Mouse (Mus musculus): ENCODE results near the gene AL607142.1. TPM values are rescaled to one million over a fixed set of nuclear protein-coding genes. Genes with fewer than 3 reads are reported as not detected.

The AL607142.1 gene
- total RNA-seq, 2 experiments from 2014 or later: not detected

- intact Hi-C loops (cut with DNase I): no loop called here
- no peak for DNase-seq (ENCODE audit: low spot score in 2 of 2)
Observed at GRCm38 (mm10) chr4:120053026-120054005, 11.5 kb upstream of the AL607142.1 start.

- intact Hi-C loops (cut with DNase I): no loop called here
- DNase-seq (ENCODE audit: low spot score in 2 of 2): no peak
Observed at GRCm38 (mm10) chr4:120054145-120054544, 10.7 kb upstream of the AL607142.1 start.

- no peak for DNase-seq (ENCODE audit: low spot score in 2 of 2)
Observed at GRCm38 (mm10) chr4:120056451-120056850, 8.3 kb upstream of the AL607142.1 start.

GRCm38 (mm10) chr4:120057529-120057928 lies 7.3 kb upstream of the AL607142.1 start:
- no peak for DNase-seq (ENCODE audit: low spot score in 2 of 2)
- intact Hi-C loops (cut with DNase I): no loop called here

More at GRCm38 (mm10) chr4:120056451-120056850, 8.3 kb upstream of the AL607142.1 start:
- intact Hi-C loops (cut with DNase I): no loop called here

GRCm38 (mm10) chr4:120058157-120058556 lies 6.6 kb upstream of the AL607142.1 start:
- intact Hi-C loops (cut with DNase I): no loop called here
- no peak for DNase-seq (ENCODE audit: low spot score in 2 of 2)

GRCm38 (mm10) chr4:120058794-120059193 lies 6.0 kb upstream of the AL607142.1 start:
- no peak for DNase-seq (ENCODE audit: low spot score in 2 of 2)
- intact Hi-C loops (cut with DNase I): no loop called here

GRCm38 (mm10) chr4:120061727-120062126 lies 3.1 kb upstream of the AL607142.1 start:
- intact Hi-C loops (cut with DNase I): no loop called here
- no peak for DNase-seq (ENCODE audit: low spot score in 2 of 2)

- intact Hi-C loops (cut with DNase I): no loop called here
Observed at GRCm38 (mm10) chr4:120062198-120062597, 2.6 kb upstream of the AL607142.1 start.

GRCm38 (mm10) chr4:120062754-120063153 lies 2.0 kb upstream of the AL607142.1 start:
- intact Hi-C loops (cut with DNase I): no loop called here
- no peak for DNase-seq (ENCODE audit: low spot score in 2 of 2)

More at GRCm38 (mm10) chr4:120062198-120062597, 2.6 kb upstream of the AL607142.1 start:
- DNase-seq (ENCODE audit: low spot score in 2 of 2): no peak

- DNase-seq (ENCODE audit: low spot score in 2 of 2): peak; percentile 32 to 36
- intact Hi-C loops (cut with DNase I): no loop called here
Observed at GRCm38 (mm10) chr4:120063353-120064124, 1.3 kb upstream of the AL607142.1 start.

- DNase-seq (ENCODE audit: low spot score in 2 of 2): no peak
- intact Hi-C loops (cut with DNase I): no loop called here
Observed at GRCm38 (mm10) chr4:120066841-120067591, 2.2 kb downstream of the AL607142.1 start.

GRCm38 (mm10) chr4:120067592-120068235 lies 2.9 kb downstream of the AL607142.1 start:
- intact Hi-C loops (cut with DNase I): no loop called here
- no peak for DNase-seq (ENCODE audit: low spot score in 2 of 2)

- DNase-seq (ENCODE audit: low spot score in 2 of 2): no peak
- intact Hi-C loops (cut with DNase I): no loop called here
Observed at GRCm38 (mm10) chr4:120068883-120069581, 4.2 kb downstream of the AL607142.1 start.

- intact Hi-C loops (cut with DNase I): no loop called here
- no peak for DNase-seq (ENCODE audit: low spot score in 2 of 2)
Observed at GRCm38 (mm10) chr4:120069582-120069980, 4.8 kb downstream of the AL607142.1 start.

- no peak for DNase-seq (ENCODE audit: low spot score in 2 of 2)
Observed at GRCm38 (mm10) chr4:120071411-120071810, 6.6 kb downstream of the AL607142.1 start.

GRCm38 (mm10) chr4:120071842-120072507 lies 7.2 kb downstream of the AL607142.1 start:
- no peak for DNase-seq (ENCODE audit: low spot score in 2 of 2)
- intact Hi-C loops (cut with DNase I): no loop called here

More at GRCm38 (mm10) chr4:120071411-120071810, 6.6 kb downstream of the AL607142.1 start:
- intact Hi-C loops (cut with DNase I): no loop called here

- intact Hi-C loops (cut with DNase I): no loop called here
- DNase-seq (ENCODE audit: low spot score in 2 of 2): peak; percentile 44 to 59
Observed at GRCm38 (mm10) chr4:120074061-120074460, 9.3 kb downstream of the AL607142.1 start.

- peak in 1 of 2 experiments; percentile 43 for DNase-seq (ENCODE audit: low spot score in 2 of 2)
- intact Hi-C loops (cut with DNase I): no loop called here
Observed at GRCm38 (mm10) chr4:120077322-120077721, 12.5 kb downstream of the AL607142.1 start.

Data from left cerebral cortex, postnatal 36 days (tissue).